Mouse (Mus musculus): ENCODE measurements around the gene Fsip1.

Fsip1 gene

DNA sequence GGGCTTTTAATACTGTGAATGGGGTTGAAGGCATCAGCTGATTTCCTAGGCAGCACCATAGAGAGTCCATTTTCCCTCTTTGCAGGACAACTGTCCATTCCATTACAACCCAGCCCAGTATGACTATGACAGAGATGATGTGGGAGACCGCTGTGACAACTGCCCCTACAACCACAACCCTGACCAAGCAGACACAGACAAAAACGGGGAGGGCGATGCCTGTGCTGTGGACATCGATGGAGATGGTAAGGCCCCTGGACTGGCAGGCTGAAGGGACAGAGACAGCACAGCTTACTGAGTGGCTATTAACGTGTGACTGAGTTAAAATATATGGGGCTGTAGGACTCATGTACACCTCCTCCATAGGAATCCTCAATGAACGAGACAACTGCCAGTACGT, 136.0 kb downstream of the Fsip1 start:
- DNase-seq, result no peak

DNA sequence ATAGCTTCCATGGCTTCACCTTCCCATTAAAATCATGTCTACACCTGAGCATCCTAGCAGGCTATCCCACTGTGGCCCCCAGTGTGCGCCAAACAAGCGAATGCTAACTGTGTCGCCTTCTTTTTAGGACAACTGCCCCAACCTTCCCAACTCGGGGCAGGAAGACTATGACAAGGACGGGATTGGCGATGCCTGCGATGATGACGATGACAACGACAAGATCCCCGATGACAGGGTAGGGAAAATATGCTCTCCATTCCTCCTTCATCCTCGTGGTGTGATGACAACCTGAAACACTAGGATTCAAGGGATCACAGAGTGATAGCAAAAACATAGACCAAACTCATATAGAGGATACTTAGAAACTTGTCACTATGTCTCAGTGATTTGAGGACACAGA, 136.7 kb downstream of the Fsip1 start:
- DNase-seq, result no peak

DNA sequence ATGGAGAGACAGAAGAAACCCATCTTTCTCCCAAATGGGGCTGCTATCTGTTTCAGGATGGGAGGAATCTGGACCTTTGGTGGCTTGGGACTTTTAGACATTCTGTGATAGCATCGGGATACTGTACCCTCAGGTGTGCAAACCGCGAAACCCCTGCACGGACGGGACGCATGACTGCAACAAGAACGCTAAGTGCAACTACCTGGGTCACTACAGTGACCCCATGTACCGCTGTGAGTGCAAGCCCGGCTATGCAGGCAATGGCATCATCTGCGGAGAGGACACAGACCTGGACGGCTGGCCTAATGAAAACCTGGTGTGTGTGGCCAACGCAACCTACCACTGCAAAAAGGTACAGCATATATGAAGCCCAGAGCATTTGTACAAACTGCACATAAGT, 137.1 kb downstream of the Fsip1 start:
- no peak for DNase-seq

DNA sequence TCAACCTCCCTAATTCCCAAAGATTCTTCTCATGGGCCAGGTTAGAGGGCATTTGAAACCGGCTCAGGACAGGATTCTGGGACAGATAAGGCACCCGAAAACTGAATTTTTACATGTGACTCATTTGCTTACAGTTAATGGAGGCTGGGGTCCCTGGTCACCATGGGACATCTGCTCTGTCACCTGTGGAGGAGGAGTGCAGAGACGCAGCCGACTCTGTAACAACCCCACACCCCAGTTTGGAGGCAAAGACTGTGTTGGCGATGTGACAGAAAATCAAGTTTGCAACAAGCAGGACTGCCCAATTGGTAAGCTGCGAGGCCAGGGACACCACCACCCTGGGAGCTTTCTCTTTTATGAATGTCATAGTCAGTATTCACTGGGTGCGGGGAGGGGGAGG, 138.3 kb downstream of the Fsip1 start:
- DNase-seq, result no peak

DNA sequence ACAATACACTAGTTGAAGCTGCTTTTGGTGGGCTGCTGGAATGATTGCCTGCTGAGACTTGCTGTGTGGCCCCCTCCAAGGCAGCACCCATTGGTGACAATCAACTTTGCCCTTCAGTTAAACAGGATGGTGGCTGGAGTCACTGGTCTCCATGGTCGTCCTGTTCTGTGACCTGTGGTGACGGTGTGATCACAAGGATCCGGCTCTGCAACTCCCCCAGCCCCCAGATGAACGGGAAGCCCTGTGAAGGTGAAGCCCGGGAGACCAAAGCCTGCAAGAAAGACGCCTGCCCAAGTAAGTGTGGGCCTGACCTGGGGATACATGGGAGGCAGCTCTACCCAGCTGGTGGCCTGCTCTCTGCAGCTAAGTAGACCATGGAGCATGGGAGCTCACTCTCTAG, 138.7 kb downstream of the Fsip1 start:
- DNase-seq, result no peak

DNA sequence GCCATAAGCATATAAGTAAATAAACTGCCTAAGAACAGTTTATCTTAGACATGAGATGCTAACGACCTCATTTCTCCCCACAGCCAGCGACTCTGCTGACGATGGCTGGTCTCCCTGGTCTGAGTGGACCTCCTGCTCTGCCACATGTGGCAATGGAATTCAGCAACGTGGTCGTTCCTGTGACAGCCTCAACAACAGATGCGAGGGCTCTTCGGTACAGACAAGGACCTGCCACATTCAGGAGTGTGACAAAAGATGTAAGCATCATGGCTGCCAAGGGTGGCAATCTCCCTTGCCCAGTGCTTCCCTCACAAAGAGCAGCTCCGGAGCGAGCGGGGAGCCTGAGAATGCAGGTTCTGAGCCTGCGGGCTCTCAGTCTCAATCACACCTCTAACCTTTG, 139.4 kb downstream of the Fsip1 start:
- DNase-seq, result no peak

DNA sequence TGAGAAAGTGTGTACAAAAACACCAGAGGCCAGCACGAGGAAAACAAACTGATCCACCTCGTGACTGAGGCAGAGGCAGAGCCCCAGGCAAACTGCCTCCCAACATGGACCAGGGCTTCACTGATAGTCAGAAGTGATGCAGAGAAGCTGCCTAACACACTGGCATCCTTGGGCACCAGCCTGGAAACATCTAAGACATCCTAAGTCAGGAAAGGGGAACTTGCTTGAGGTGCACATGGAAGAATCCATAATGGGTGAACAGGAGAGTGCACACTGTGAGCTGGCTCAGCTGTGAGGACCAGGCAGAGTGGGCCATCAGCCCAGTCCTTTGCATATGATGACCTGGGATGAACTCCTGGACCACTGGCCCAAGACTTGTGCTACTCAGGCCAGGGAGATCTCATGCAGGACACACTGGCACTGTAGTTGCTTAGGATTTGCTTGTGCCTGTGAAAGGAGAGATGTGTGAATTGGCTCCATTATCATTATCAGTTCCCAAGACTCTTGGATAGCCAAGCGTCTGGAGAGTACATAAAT, 139.9 kb downstream of the Fsip1 start:
- no peak for DNase-seq

DNA sequence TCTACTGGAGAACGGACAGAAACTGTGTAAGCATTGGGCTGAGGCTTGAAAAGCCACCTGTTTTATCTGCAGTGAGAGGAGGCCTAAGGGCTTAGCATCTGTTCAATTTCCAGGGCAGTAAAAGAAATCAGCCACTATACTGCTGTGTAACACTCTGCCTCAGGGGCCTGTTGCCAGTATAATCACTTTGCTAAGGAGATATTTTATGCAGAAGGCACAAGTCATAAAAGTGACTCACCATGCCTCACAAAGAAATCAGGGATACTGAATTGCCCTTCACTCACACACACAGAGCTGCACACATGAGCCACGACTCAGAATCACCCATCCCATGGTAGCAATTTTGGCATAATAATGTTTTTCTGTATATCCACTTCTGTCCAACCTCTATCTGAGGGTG, 140.6 kb downstream of the Fsip1 start:
- no peak for DNase-seq

DNA sequence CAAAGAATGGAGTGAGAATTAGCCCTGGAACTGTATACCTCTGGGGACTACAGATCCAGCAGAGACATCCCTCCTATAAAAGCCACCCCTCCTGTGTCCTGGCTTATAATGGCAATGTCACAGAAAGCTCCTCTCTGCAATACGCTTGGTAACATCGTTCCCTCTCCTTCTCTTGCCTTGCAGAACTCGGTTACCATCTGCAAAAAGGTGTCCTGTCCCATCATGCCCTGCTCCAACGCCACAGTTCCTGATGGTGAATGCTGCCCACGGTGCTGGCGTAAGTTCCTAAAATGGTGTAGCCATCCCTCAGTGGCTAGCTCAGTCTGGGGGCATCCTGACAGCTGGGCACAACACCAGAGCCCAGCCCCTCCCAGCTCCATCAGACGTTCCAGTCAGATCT, 141.1 kb downstream of the Fsip1 start:
- DNase-seq, result no peak

DNA sequence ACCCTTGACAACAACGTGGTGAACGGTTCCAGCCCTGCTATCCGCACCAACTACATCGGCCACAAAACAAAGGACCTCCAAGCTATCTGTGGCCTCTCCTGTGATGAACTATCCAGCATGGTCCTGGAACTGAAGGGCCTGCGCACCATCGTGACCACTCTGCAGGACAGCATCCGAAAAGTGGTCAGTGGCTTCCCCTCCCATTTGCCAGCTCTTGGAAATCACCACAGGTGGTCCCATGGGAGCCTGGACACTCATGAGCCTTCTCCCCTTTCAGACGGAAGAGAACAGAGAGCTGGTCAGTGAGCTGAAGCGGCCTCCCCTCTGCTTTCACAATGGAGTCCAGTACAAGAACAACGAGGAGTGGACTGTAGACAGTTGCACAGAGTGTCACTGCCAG, 142.1 kb downstream of the Fsip1 start:
- DNase-seq, result no peak

DNA sequence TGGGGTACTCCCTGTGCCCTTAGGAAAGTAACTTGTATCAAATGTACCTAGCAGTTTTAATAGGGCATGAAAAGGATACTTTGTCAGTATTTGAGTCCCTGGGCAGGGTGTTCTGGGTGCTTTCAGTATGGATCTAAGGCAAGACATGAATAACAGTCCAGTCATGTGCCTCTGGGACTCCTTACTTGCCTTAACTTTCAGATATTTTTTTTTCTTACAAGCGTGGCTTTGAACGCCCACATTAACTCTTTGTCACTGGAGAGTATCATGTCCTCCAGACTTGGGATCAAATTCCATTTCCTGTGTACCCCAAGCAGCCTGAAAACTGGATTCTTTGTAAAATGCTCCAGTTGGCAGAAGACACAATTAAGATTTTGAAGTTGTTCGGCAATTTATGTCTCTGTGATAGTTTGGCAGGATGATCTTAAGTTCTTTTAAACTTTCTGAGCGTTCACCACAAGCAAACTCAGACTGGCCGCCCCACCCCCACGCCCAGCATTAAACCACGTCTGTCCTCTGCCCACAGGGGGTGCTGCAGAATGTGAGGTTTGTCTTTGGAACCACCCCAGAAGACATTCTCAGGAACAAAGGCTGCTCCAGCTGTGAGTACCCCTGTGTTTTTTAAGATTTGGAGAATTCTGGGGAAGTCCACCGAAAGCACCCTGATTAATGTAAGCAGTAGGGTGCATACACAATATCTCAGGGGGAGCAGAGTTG, 142.8 kb downstream of the Fsip1 start:
- no peak for DNase-seq

DNA sequence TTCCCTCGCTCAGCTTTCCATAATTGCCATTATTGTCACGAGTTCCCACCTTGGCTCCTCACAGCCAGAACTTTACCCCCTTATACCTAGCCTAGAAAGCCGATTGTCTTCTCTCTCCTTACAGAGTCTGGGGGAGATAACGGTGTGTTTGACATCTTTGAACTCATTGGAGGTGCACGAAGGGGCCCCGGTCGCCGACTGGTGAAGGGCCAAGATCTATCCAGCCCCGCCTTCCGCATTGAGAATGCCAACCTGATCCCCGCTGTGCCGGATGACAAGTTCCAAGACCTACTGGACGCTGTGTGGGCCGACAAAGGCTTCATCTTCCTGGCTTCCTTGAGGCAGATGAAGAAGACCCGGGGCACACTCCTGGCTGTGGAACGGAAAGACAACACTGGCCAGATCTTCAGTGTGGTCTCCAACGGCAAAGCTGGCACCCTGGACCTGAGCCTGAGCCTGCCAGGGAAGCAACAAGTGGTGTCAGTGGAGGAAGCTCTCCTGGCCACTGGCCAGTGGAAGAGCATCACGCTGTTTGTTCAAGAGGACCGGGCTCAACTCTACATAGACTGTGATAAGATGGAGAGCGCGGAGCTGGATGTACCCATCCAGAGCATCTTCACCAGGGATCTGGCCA, 143.8 kb downstream of the Fsip1 start:
- no peak for DNase-seq

DNA sequence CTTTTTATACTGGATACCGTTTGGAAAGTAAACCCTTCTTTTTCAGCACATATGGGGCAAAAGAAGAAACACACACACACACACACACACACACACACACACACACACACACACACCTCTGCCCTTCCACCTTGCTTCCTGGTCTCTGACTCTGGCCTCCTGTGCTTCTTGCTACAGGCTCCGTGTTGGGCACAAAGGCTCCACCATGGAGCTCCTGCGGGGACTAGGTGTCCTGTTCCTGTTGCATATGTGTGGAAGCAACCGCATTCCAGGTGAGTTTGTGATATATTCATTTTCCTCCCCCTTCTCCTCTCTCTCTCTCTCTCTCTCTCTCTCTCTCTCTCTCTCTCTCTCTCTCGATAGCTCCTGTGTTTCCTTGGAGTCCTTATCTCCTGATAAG, 144.3 kb downstream of the Fsip1 start:
- no peak for DNase-seq

DNA sequence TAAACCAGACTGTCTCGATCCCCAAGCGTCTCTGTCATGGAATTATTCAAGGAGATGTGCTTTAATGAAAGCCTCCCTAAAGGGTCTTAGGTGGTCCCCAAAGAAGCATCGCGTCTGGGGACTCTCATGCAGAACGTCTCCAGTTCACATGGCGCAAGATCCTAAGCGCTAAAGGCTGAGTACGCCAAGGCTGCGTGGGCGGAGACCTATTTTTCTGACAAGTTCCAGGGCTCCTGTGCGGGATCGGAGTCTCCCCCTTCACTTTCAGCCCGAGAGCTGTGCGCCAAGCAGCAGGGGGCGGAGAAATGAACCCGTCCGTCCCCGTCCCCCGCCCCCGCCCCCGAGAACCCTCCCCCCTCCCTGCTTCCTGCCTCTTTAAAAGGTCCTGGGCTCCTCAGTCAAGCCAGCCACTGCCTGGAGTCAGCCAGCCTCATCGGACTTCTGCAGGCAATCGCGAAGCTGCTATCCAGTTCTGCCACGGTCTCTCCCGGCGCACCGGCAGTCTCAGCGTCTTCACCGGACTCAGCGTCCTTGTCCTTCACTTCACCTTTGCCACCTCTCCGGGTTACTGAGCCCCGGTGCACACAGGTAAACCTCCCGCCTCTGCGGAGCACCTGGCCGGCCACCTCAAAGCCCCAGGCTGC, 145.2 kb downstream of the Fsip1 start, which contains the start of gene Thbs1:
TSS of gene Thbs1 (plus strand) at position 389 of the 644 bp plus-strand sequence.
- DNase-seq, result no peak

DNA sequence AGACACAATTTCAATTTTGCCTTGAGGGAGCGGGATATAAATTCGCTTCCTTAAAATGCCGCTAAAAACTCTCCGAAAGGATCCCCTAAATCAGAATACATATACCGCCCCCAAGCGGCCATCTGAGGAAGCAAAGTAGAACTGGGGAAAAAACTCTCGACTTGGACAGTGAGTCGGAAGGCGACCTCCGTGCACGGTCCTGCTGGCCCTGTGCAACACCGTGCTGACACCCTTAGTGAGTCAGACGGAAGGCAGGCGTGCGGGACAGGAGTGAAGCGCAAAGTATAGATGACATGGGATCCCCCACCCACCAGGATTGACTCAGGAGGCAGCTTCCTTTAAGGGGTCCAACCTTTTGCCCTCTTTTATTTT, 145.7 kb downstream of the Fsip1 start:
- peak; percentile 44 for DNase-seq

DNA sequence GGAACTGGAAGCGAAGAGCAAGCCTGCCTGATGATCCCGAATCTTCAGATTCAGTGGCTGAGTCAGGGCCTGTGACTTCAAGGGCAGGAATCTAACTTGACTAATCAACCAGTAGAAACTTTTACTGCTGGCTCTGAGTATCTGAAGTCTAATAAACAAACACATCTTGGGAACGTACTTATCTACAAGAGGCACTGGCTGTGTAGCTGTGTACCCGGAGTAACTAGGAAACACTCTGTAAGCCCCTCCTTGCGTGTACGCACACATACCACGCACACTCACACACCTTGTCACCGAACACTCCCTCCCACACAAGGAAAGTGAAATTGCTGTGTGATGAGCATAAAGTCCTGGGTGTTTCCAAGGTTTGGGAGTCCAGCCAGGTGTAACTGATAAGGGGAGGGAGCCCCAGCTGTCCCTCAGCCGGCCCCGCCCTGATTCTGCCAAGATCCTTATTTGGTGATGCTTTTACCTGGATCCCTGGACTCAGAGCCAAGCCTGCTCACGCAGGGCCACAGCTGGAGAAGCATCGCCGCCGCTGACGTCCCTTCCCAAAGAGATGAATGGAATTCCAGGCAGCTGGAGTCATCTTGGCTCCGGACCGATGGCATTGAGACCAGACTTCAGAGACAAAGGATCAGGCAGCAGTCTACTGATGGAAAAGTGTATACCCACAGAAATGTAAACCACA, 146.4 kb downstream of the Fsip1 start:
- no peak for DNase-seq

DNA sequence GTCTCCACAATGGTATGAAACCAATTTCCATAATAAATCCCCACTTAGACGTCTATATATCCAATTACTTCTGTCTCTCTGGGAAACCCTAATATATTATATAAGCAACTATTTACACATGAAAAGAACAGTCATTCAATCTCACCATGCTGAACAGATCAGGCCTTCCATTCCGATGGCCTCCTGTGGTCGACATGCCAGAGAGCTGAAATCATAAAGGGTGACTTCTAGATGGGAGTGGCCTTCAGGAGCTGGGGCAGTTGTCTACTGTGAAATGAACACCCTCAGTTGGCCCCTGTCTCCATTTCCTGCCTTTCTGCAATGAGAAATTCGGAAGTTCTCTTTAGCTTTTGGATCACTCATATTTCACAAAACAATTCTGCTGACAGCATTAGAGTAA, 154.6 kb downstream of the Fsip1 start:
- no peak for DNase-seq

DNA sequence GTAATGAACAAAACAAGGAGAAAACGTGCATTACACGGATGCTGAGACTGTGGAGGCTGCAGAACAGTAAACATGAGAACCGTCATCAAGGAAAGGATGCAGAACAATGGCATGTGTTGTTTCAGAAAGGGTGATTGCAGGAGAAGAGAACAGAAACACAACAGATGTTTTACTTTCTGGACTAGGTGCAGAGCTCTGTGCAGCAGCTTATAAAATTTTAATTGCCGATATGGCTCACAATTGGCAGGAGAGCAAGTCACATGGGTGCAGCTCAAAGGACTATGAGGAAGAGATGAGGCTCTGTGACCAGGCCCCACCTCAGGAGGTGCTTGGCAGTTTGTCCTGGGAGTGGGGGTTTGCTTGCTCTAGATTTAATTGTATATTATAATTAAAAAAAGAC, 157.7 kb downstream of the Fsip1 start:
- DNase-seq, result no peak

DNA sequence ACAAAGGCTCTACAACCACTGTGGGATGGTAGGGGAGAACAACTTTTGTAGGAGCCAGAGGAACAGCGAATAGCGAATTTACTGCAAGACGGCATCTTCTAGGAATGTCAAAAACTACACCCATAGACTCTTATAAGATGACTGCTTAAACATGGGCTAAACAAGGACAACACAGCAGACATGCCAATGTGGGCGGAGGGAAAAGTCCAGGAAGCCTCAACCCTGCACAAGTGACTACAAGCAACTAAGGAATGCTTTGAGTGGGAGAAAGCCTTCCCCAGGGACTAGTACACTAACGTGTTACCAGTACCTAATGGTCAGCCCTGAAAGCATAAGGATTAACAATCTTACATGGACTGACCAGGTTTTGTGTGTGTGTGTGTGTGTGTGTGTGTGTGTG, 165.5 kb downstream of the Fsip1 start:
- DNase-seq, result no peak

DNA sequence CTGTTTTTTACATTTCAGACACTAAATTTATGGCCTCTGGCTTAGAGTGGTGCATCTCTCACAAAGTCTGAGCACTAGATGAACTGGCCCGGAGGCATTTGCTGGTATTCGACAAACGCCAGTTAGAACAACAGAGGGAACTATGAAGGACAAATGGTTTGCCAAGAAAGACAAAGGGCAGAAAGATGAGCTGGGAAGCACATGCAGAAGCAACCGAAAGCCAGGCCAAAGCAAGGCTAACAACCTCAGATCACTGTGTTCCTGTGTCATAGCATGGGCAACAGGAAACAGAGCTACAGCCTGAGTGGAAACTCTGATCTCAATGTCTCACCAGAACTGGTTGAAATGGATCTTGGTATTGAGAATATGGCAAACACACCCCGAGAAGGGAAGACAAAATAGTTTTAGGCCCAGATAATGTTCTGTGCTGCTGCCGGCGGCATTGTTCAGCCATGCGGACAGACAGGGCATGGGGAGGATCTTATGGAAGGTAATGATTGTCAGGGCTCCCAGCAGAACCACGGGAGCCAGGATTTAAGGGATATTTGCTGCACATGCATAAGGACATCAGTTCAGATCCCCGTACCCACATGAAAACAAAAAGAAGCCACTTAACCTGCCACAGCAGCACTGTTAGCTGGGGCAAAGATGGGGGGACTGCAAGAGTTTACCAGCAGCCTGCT, 169.6 kb downstream of the Fsip1 start:
- DNase-seq, result no peak

DNA sequence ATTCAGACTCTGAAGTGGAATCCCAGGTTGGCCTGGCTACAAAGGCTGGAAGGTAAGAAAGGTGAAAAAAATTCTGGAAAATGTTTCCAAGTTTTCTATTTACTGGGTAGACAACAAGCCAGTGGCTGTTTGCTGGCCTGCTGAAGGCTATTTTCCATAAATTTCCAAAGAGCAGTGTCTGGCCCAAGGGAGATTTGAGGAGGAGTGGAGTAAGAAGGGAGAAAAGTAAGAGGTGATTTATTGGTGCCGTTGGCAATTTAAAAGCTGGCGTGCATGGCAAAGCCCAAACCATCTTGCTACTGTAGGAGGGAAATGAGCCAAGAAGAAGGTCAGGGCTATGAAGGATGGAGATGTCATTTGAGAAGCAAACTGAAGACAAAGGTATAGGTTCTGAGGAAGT, 171.1 kb downstream of the Fsip1 start:
- no peak for DNase-seq

DNA sequence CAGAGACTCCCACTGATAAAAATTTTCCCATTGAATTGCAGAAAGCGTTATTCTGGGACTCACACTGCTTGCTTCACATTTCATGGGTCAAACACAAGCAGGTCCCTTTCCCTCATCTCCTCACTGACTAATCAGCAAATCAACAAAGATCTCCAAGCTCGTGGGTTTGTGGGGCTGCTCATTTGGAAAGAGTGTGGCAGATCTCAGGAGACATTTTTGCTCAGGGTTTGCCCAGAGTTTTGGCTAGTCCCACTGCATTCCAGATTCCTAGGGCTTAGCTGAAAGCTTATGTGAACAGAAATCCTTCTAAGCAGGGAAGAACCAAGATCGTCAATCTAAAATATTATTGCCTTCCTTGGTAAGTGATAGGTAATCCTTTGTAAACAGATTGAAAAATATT, 172.1 kb downstream of the Fsip1 start:
- DNase-seq, result no peak

DNA sequence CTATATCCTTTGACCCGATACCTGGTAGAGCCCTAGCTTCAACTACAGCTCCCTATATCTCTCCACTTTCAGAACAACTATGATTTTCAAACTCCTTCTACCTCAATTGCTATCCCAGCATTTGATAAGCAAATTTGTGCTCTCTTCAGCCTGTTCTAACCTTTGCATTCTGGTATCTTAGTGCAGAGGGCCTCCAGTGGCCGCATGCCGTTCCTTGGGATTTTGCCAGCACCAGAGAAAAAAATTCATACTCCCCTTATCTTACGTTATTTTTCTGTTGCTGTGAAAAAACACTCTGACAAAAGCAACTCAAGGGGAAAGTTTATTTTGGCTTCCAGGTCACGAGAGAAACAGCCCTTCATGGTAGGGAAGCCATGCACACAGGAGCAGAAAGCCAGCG, 173.1 kb downstream of the Fsip1 start:
- no peak for DNase-seq

Data from cerebellum, adult 11 months (tissue).